Mouse (Mus musculus) CH12.LX (cell line): ENCODE data around the gene Gm10382.

Experiments
- CHD1 ChIP-seq: IDR thresholded peaks from 2 replicates; pipeline ENCODE4 v1.6.1; 2012; ENCODE audit warnings: low read depth, low read length, improper control_type of control experiment, inconsistent platforms
- CTCF ChIP-seq, 2 experiments: IDR thresholded peaks in 1 of 2; conservative IDR thresholded peaks in 1 of 2; 2 replicates each; pipeline ENCODE4 v1.5.1; 2011 to 2012; ENCODE audit warnings: low read depth in 2 of 2, low read length in 2 of 2, improper control_type of control experiment in 1 of 2, inconsistent platforms in 1 of 2, mild to moderate bottlenecking in 1 of 2, moderate library complexity in 1 of 2
- GABPA ChIP-seq: IDR thresholded peaks from 2 replicates; pipeline ENCODE4 v1.6.1; 2012; ENCODE audit warnings: low read depth, low read length, improper control_type of control experiment, inconsistent platforms; ENCODE audit not compliant: insufficient replicate concordance
- MAX ChIP-seq: IDR thresholded peaks from 2 replicates; pipeline ENCODE4 v1.6.1; 2011; ENCODE audit warnings: low read length, improper control_type of control experiment
- MXI1 ChIP-seq: IDR thresholded peaks from 2 replicates; pipeline ENCODE4 v1.6.1; 2011; ENCODE audit warnings: mild to moderate bottlenecking, low read depth, low read length, improper control_type of control experiment
- NELFE ChIP-seq: IDR thresholded peaks from 2 replicates; pipeline ENCODE4 v1.6.1; 2011; ENCODE audit warnings: low read depth, low read length, improper control_type of control experiment
- PAX5 ChIP-seq: IDR thresholded peaks from 2 replicates; pipeline ENCODE4 v1.6.1; 2012; ENCODE audit warnings: low read length, inconsistent platforms, mixed read lengths
- POLR2A ChIP-seq: IDR thresholded peaks from 2 replicates; pipeline ENCODE4 v1.6.1; 2011; ENCODE audit warnings: low read depth, mild to moderate bottlenecking, improper control_type of control experiment, low read length
- POLR2AphosphoS2 ChIP-seq: IDR thresholded peaks from 2 replicates; pipeline ENCODE4 v1.6.1; 2011; ENCODE audit warnings: low read depth, low read length, improper control_type of control experiment
- RAD21 ChIP-seq: IDR thresholded peaks from 2 replicates; pipeline ENCODE4 v1.6.1; 2011; ENCODE audit warnings: low read depth, mild to moderate bottlenecking, low read length, improper control_type of control experiment, moderate library complexity
- RCOR1 ChIP-seq: conservative IDR thresholded peaks from 2 replicates; pipeline ENCODE4 v1.6.1; 2012; ENCODE audit warnings: low read depth, mild to moderate bottlenecking, inconsistent platforms, low read length, improper control_type of control experiment
- ZC3H11A ChIP-seq: IDR thresholded peaks from 2 replicates; pipeline ENCODE4 v1.6.1; 2012; ENCODE audit warnings: low read depth, mild to moderate bottlenecking, inconsistent platforms, low read length, improper control_type of control experiment
- ZKSCAN1 ChIP-seq: IDR thresholded peaks from 2 replicates; pipeline ENCODE4 v1.6.1; 2012; ENCODE audit warnings: low read depth, inconsistent platforms, low read length, improper control_type of control experiment, borderline replicate concordance

- TF ChIP-seq CTCF (conservative IDR thresholded peaks at IDR 0.05 in 1 of 2, IDR thresholded peaks at IDR 0.05 in 1 of 2; ENCODE audit: low read depth in 2 of 2, low read length in 2 of 2) (no peak), RAD21 (no peak), POLR2AphosphoS2 (no peak), POLR2A (no peak), MAX (no peak), ZC3H11A (no peak), GABPA (no peak), RCOR1 (no peak), PAX5 (no peak), NELFE (no peak), MXI1 (no peak), CHD1 (no peak), ZKSCAN1 (no peak)
Observed at GRCm38 (mm10) chr5:125372027-125372426, 17.1 kb upstream of the Gm10382 start.
